Mouse (Mus musculus): ENCODE data around the gene Btbd3. TPM values are rescaled to one million over a fixed set of nuclear protein-coding genes. Genes with fewer than 3 reads are reported as not detected.
"Not testable (repeated sequence)": the region's sequence is repeated elsewhere in the genome, so short reads cannot be mapped to it uniquely, and the experiment has no call there.

The Btbd3 gene
- polyA plus RNA-seq, 1 experiment from 2014 or later: 13.8 TPM

- H3K27ac ChIP-seq: no peak overlapping the region
- WGBS: 92% methylated on average over 4 of the region's 4 CpGs
- peaks cover 56% of the 10 kb centered on the region for H3K36me3 ChIP-seq
- no peak for DNase-seq (ENCODE audit: low spot score)
- no peaks in the 10 kb centered on the region for H3K4me1 ChIP-seq (replicated peaks)
- no peak overlapping the region for H3K4me3 ChIP-seq
- H3K9me3 ChIP-seq: 0 out of 2 replicates have a peak, but pooled peaks cover 2% of the 10 kb centered on the region
- no peaks in the 10 kb centered on the region for H3K27me3 ChIP-seq (ENCODE audit: insufficient read depth, poor library complexity, severe bottlenecking)
Measured at GRCm38 (mm10) chr2:138285811-138286210, 29.4 kb downstream of the Btbd3 start.

GRCm38 (mm10) chr2:138290154-138290553 is 33.8 kb downstream of the Btbd3 start:
- Histone ChIP-seq H3K4me3 (no peak overlapping the region), H3K27me3 (ENCODE audit: insufficient read depth, poor library complexity, severe bottlenecking) (no peaks in the 10 kb centered on the region), H3K36me3 (peaks cover 21% of the 10 kb centered on the region), H3K27ac (no peak overlapping the region), H3K9me3 (0 out of 2 replicates have a peak, but pooled peaks cover 2% of the 10 kb centered on the region), H3K4me1 (replicated peaks) (no peaks in the 10 kb centered on the region)
- WGBS: 89% methylated on average over 2 of the region's 2 CpGs
- DNase-seq (ENCODE audit: low spot score): no peak

GRCm38 (mm10) chr2:138294286-138294685 is 37.9 kb downstream of the Btbd3 start:
- 84% methylated on average over 3 of the region's 3 CpGs for WGBS
- no peak for DNase-seq (ENCODE audit: low spot score)
- H3K36me3 ChIP-seq: no peaks in the 10 kb centered on the region

GRCm38 (mm10) chr2:138306236-138306635 is 49.9 kb downstream of the Btbd3 start:
- Histone ChIP-seq H3K4me3 (no peak overlapping the region), H3K36me3 (no peaks in the 10 kb centered on the region), H3K4me1 (replicated peaks) (no peaks in the 10 kb centered on the region), H3K9me3 (no peaks in the 10 kb centered on the region), H3K27me3 (ENCODE audit: insufficient read depth, poor library complexity, severe bottlenecking) (no peaks in the 10 kb centered on the region), H3K27ac (no peak overlapping the region)
- WGBS: 92% methylated on average over 2 of the region's 2 CpGs
- DNase-seq (ENCODE audit: low spot score): no peak

More at GRCm38 (mm10) chr2:138294286-138294685, 37.9 kb downstream of the Btbd3 start:
- Histone ChIP-seq H3K27ac (no peak overlapping the region), H3K4me3 (no peak overlapping the region), H3K4me1 (replicated peaks) (no peaks in the 10 kb centered on the region), H3K27me3 (ENCODE audit: insufficient read depth, poor library complexity, severe bottlenecking) (no peaks in the 10 kb centered on the region), H3K9me3 (no peaks in the 10 kb centered on the region)

GRCm38 (mm10) chr2:138315644-138316043 is 59.3 kb downstream of the Btbd3 start:
- Histone ChIP-seq H3K36me3 (no peaks in the 10 kb centered on the region), H3K27ac (no peak overlapping the region), H3K4me3 (no peak overlapping the region), H3K9me3 (no peaks in the 10 kb centered on the region), H3K4me1 (replicated peaks) (no peaks in the 10 kb centered on the region), H3K27me3 (ENCODE audit: insufficient read depth, poor library complexity, severe bottlenecking) (no peaks in the 10 kb centered on the region)
- WGBS: 86% methylated on average over 7 of the region's 7 CpGs
- no peak for DNase-seq (ENCODE audit: low spot score)

GRCm38 (mm10) chr2:138320408-138320807 is 64.0 kb downstream of the Btbd3 start:
- Histone ChIP-seq H3K4me1 (replicated peaks) (no peaks in the 10 kb centered on the region), H3K9me3 (no peaks in the 10 kb centered on the region)

GRCm38 (mm10) chr2:138321041-138321481 is 64.7 kb downstream of the Btbd3 start:
- no peaks in the 10 kb centered on the region for H3K4me1 ChIP-seq (replicated peaks)
- H3K27ac ChIP-seq: no peak overlapping the region
- 89% methylated on average over 4 of the region's 4 CpGs for WGBS
- no peak for DNase-seq (ENCODE audit: low spot score)
- no peak overlapping the region for H3K4me3 ChIP-seq
- no peaks in the 10 kb centered on the region for H3K27me3 ChIP-seq (ENCODE audit: insufficient read depth, poor library complexity, severe bottlenecking)
- no peaks in the 10 kb centered on the region for H3K36me3 ChIP-seq
- H3K9me3 ChIP-seq: no peaks in the 10 kb centered on the region

More at GRCm38 (mm10) chr2:138320408-138320807, 64.0 kb downstream of the Btbd3 start:
- Histone ChIP-seq H3K36me3 (no peaks in the 10 kb centered on the region), H3K27me3 (ENCODE audit: insufficient read depth, poor library complexity, severe bottlenecking) (no peaks in the 10 kb centered on the region), H3K27ac (no peak overlapping the region), H3K4me3 (no peak overlapping the region)
- no peak for DNase-seq (ENCODE audit: low spot score)

GRCm38 (mm10) chr2:138322270-138323114 is 66.1 kb downstream of the Btbd3 start:
- 89% methylated on average over 16 of the region's 16 CpGs for WGBS
- Histone ChIP-seq H3K4me1 (replicated peaks) (no peaks in the 10 kb centered on the region), H3K9me3 (no peaks in the 10 kb centered on the region), H3K27me3 (ENCODE audit: insufficient read depth, poor library complexity, severe bottlenecking) (no peaks in the 10 kb centered on the region), H3K36me3 (no peaks in the 10 kb centered on the region), H3K4me3 (no peak overlapping the region), H3K27ac (no peak overlapping the region)
- no peak for DNase-seq (ENCODE audit: low spot score)

- DNase-seq (ENCODE audit: low spot score): no peak
- no peaks in the 10 kb centered on the region for H3K9me3 ChIP-seq
- H3K27me3 ChIP-seq (ENCODE audit: insufficient read depth, poor library complexity, severe bottlenecking): no peaks in the 10 kb centered on the region
- WGBS: 76% methylated on average over 4 of the region's 4 CpGs
- H3K36me3 ChIP-seq: no peaks in the 10 kb centered on the region
- H3K4me1 ChIP-seq (replicated peaks): no peaks in the 10 kb centered on the region
- no peak overlapping the region for H3K27ac ChIP-seq
- no peak overlapping the region for H3K4me3 ChIP-seq
Measured at GRCm38 (mm10) chr2:138326367-138326766, 70.0 kb downstream of the Btbd3 start.

- H3K36me3 ChIP-seq; H3K27me3 ChIP-seq (ENCODE audit: insufficient read depth, poor library complexity, severe bottlenecking); H3K27ac ChIP-seq; H3K9me3 ChIP-seq; H3K4me3 ChIP-seq; DNase-seq (ENCODE audit: low spot score); H3K4me1 ChIP-seq (replicated peaks): not testable (repeated sequence)
- 84% methylated on average over 2 of the region's 2 CpGs for WGBS
Measured at GRCm38 (mm10) chr2:138334198-138334597, 77.8 kb downstream of the Btbd3 start.

GRCm38 (mm10) chr2:138337886-138338494 is 81.6 kb downstream of the Btbd3 start:
- H3K27me3 ChIP-seq (ENCODE audit: insufficient read depth, poor library complexity, severe bottlenecking): no peaks in the 10 kb centered on the region
- no peaks in the 10 kb centered on the region for H3K9me3 ChIP-seq
- H3K36me3 ChIP-seq: no peaks in the 10 kb centered on the region
- 65% methylated on average over 6 of the region's 6 CpGs for WGBS
- H3K4me1 ChIP-seq (replicated peaks): no peaks in the 10 kb centered on the region
- no peak overlapping the region for H3K4me3 ChIP-seq
- no peak overlapping the region for H3K27ac ChIP-seq
- no peak for DNase-seq (ENCODE audit: low spot score)

- H3K27ac ChIP-seq: no peak overlapping the region
- no peak overlapping the region for H3K4me3 ChIP-seq
- no peak for DNase-seq (ENCODE audit: low spot score)
- no peaks in the 10 kb centered on the region for H3K9me3 ChIP-seq
- WGBS: 70% methylated on average over 1 of the region's 1 CpGs
- no peaks in the 10 kb centered on the region for H3K36me3 ChIP-seq
- no peaks in the 10 kb centered on the region for H3K4me1 ChIP-seq (replicated peaks)
- no peaks in the 10 kb centered on the region for H3K27me3 ChIP-seq (ENCODE audit: insufficient read depth, poor library complexity, severe bottlenecking)
Measured at GRCm38 (mm10) chr2:138338524-138338923, 82.2 kb downstream of the Btbd3 start.

GRCm38 (mm10) chr2:138355366-138355765 is 99.0 kb downstream of the Btbd3 start:
- no peak for DNase-seq (ENCODE audit: low spot score)
- Histone ChIP-seq H3K4me1 (replicated peaks) (no peaks in the 10 kb centered on the region), H3K36me3 (no peaks in the 10 kb centered on the region), H3K9me3 (no peaks in the 10 kb centered on the region), H3K27me3 (ENCODE audit: insufficient read depth, poor library complexity, severe bottlenecking) (no peaks in the 10 kb centered on the region), H3K4me3 (no peak overlapping the region), H3K27ac (no peak overlapping the region)
- 94% methylated on average over 3 of the region's 3 CpGs for WGBS

Data from hindbrain, embryonic 10.5 days (tissue).